In genomic region chr16:55550649-55551312, GRCm38 (mm10) we compare ENCODE assay signal across 8 mouse cellular contexts.
DNase-seq lines count a peak whose midpoint lies in the region; ATAC-seq and TF ChIP-seq lines count a peak whose summit lies in the region.
"Had no signal": no experiment of that assay in that cellular context is flagged by ENCODE, and none has a peak within 500 bp of the region (broad histone marks: within the 10 kb centered on the region; RNA-seq: fewer than 3 reads in every experiment).

No protein-coding gene starts in this region.

- no peak overlapping the region for H3K9ac ChIP-seq in forebrain, postnatal 0 days
- H3K9ac ChIP-seq in midbrain, embryonic 12.5 days (replicated peaks), result no peak overlapping the region
- H3K9ac ChIP-seq: embryonic facial prominence, embryonic 15.5 days had no signal

- no peaks in the 10 kb centered on the region for H3K9me3 ChIP-seq in forebrain, postnatal 0 days (ENCODE audit: low read length)
- no peaks in the 10 kb centered on the region for H3K9me3 ChIP-seq in midbrain, embryonic 12.5 days
- H3K9me3 ChIP-seq: embryonic facial prominence, embryonic 15.5 days had no signal

- H3K27ac ChIP-seq in forebrain, postnatal 0 days (ENCODE audit: low read depth, low read length), result no peak overlapping the region
- no peak overlapping the region for H3K27ac ChIP-seq in midbrain, embryonic 12.5 days (replicated peaks)
- H3K27ac ChIP-seq: embryonic facial prominence, embryonic 15.5 days had no signal

- no peak overlapping the region for H3K4me2 ChIP-seq in forebrain, postnatal 0 days (ENCODE audit: low read depth)
- H3K4me2 ChIP-seq in midbrain, embryonic 12.5 days (replicated peaks), result no peak overlapping the region
- H3K4me2 ChIP-seq: embryonic facial prominence, embryonic 15.5 days had no signal

- no peaks in the 10 kb centered on the region for H3K36me3 ChIP-seq in forebrain, postnatal 0 days (ENCODE audit: insufficient read depth)
- H3K36me3 ChIP-seq in midbrain, embryonic 12.5 days, result no peaks in the 10 kb centered on the region
- H3K36me3 ChIP-seq: embryonic facial prominence, embryonic 15.5 days had no signal

- intact Hi-C loops in left cerebral cortex, postnatal 36 days (cut with DNase I), result loop anchor here (10.0 kb wide), 1 partner anchor 284 kb away; the partner anchor contains the start of gene Nfkbiz

- no peaks in the 10 kb centered on the region for H3K27me3 ChIP-seq in forebrain, postnatal 0 days (ENCODE audit: insufficient read depth, low read length)
- H3K27me3 ChIP-seq in midbrain, embryonic 12.5 days, result no peaks in the 10 kb centered on the region
- H3K27me3 ChIP-seq: embryonic facial prominence, embryonic 15.5 days had no signal

- DNase-seq in left cerebral cortex, adult 9 months (ENCODE audit: low spot score in 2 of 2), result peak; percentile 23 to 36
- no peak for DNase-seq in left cerebral cortex, postnatal 36 days (ENCODE audit: low spot score in 2 of 2)
- DNase-seq in T-cell, adult 2 months (ENCODE audit: low spot score), result peak; percentile 12
- peak; percentile 48 for DNase-seq in forebrain, postnatal 0 days
- DNase-seq in cerebellum, postnatal 4 days (ENCODE audit: low spot score in 2 of 2), result no peak
- no peak for DNase-seq in adrenal gland, postnatal 25 days

- peaks cover 9% of the 10 kb centered on the region; the same call in 1 of the 2 replicates for H3K4me1 ChIP-seq in forebrain, postnatal 0 days (ENCODE audit: insufficient read depth)
- H3K4me1 ChIP-seq in midbrain, embryonic 12.5 days, result peaks cover 8% of the 10 kb centered on the region
- H3K4me1 ChIP-seq: embryonic facial prominence, embryonic 15.5 days had no signal

- no peak for TF ChIP-seq CTCF in forebrain, postnatal 0 days (IDR thresholded peaks at IDR 0.05; ENCODE audit: low read depth)

- peak; percentile 86 for ATAC-seq in forebrain, postnatal 0 days
- peak; percentile 76; the same call in 1 of the 2 replicates for ATAC-seq in midbrain, embryonic 12.5 days (ENCODE audit: low FRiP score, low read depth)

- 32% methylated on average over 4 of the region's 4 CpGs for WGBS in forebrain, postnatal 0 days
- WGBS in midbrain, embryonic 12.5 days, result 36% methylated on average over 4 of the region's 4 CpGs

- H3K4me3 ChIP-seq in forebrain, postnatal 0 days (ENCODE audit: low read depth, low read length), result no peak overlapping the region
- H3K4me3 ChIP-seq in midbrain, embryonic 12.5 days, result no peak overlapping the region
- H3K4me3 ChIP-seq: embryonic facial prominence, embryonic 15.5 days had no signal

Comparison
In these comparisons a context has a peak if more than half of its experiments do, and no peak if none do; other contexts are left out.
1. DNase-seq: peak in left cerebral cortex, adult 9 months (2 of 2), T-cell, adult 2 months (single experiment) and forebrain, postnatal 0 days (single experiment); none in left cerebral cortex, postnatal 36 days (0 of 2), cerebellum, postnatal 4 days (0 of 2) and adrenal gland, postnatal 25 days (single experiment).